Mouse (Mus musculus): ENCODE data around the gene Hs3st3a1.

GRCm38 (mm10) chr11:64518146-64518841, 83.2 kb downstream of the Hs3st3a1 start:
- TF ChIP-seq CTCF (IDR thresholded peaks at IDR 0.05; ENCODE audit: low read depth) (no peak), EP300 (IDR thresholded peaks at IDR 0.05; ENCODE audit: low read depth) (no peak)
